Mouse (Mus musculus): Measurements from ENCODE around the gene Hist1h2bl. TPM values are rescaled to one million over a fixed set of nuclear protein-coding genes. Genes with fewer than 3 reads are reported as not detected.
"Not testable (repeated sequence)": the region's sequence is repeated elsewhere in the genome, so short reads cannot be mapped to it uniquely, and the experiment has no call there.

Hist1h2bl gene
- total and polyA plus RNA-seq, 3 experiments: 10.5 to 12.9 TPM; not detected in 1

- no peak overlapping the region for H3K27ac ChIP-seq
- WGBS: 89% methylated on average over 4 of the region's 4 CpGs
- intact Hi-C loops (cut with DNase I): loop anchor here (10.0 kb wide), 4 partner anchors 196 to 1976 kb away; partner anchors contain the start of genes Hist1h1t, Hist1h4c and Hist1h4d
- TF ChIP-seq EP300 (IDR thresholded peaks at IDR 0.05; ENCODE audit: insufficient read depth, low read depth, low read length) (no peak), CTCF (IDR thresholded peaks at IDR 0.05) (no peak), POLR2A (IDR thresholded peaks at IDR 0.05; ENCODE audit: insufficient read depth, low read depth, low read length) (no peak)
- no peaks in the 10 kb centered on the region for H3K27me3 ChIP-seq (ENCODE audit: control insufficient read depth, insufficient read depth, low read length)
- no peak for DNase-seq
- no peak overlapping the region for H3K9ac ChIP-seq (ENCODE audit: low read depth, low read length)
- no peak overlapping the region for H3K4me3 ChIP-seq
- peaks cover 2% of the 10 kb centered on the region; the same call in 1 of the 2 replicates for H3K36me3 ChIP-seq (ENCODE audit: control insufficient read depth, insufficient read depth, low read length)
- peaks cover 3% of the 10 kb centered on the region for H3K4me1 ChIP-seq (ENCODE audit: control insufficient read depth, insufficient read depth, low read length)
- H3K79me2 ChIP-seq (replicated peaks; ENCODE audit: control insufficient read depth, insufficient read depth, low read length): no peaks in the 10 kb centered on the region
Observed at GRCm38 (mm10) chr13:21718381-21719080, 2.6 kb upstream of the Hist1h2bl start.

GRCm38 (mm10) chr13:21717397-21718357, 1.7 kb upstream of the Hist1h2bl start, which contains the start of gene Hist1h3h:
Gene Hist1h3h (plus strand): TSS chr13:21717659.
- DNase-seq: peak; percentile 75 to 85
- not testable (repeated sequence) for H3K36me3 ChIP-seq (ENCODE audit: control insufficient read depth, insufficient read depth, low read length); H3K27me3 ChIP-seq (ENCODE audit: control insufficient read depth, insufficient read depth, low read length); H3K79me2 ChIP-seq (replicated peaks; ENCODE audit: control insufficient read depth, insufficient read depth, low read length); H3K4me1 ChIP-seq (ENCODE audit: control insufficient read depth, insufficient read depth, low read length)
- WGBS: 12% methylated on average over 26 of the region's 56 CpGs
- Histone ChIP-seq H3K27ac (peak within 1 kb of the TSS; percentile 42), H3K9ac (ENCODE audit: low read depth, low read length) (peak within 1 kb of the TSS; percentile 52), H3K4me3 (peak within 1 kb of the TSS; percentile 35; the same call in 1 of the 2 replicates)
- intact Hi-C loops (cut with DNase I): loop anchor here (2.0 to 10.0 kb wide), 5 partner anchors 197 to 1977 kb away; partner anchors contain the start of genes Hist1h1t, Hist1h4c, Hist1h4d and Hist1h4i
- TF ChIP-seq POLR2A (IDR thresholded peaks at IDR 0.05; ENCODE audit: insufficient read depth, low read depth, low read length): peak; percentile 65; the same call in 1 of the 2 replicates

GRCm38 (mm10) chr13:21716540-21717391, 823 bp upstream of the Hist1h2bl start:
- peak in 1 of 2 experiments; percentile 30 for DNase-seq
- 2% methylated on average over 15 of the region's 38 CpGs for WGBS
- H3K27ac ChIP-seq: peak overlapping the region; percentile 42
- H3K27me3 ChIP-seq (ENCODE audit: control insufficient read depth, insufficient read depth, low read length); H3K79me2 ChIP-seq (replicated peaks; ENCODE audit: control insufficient read depth, insufficient read depth, low read length); H3K4me1 ChIP-seq (ENCODE audit: control insufficient read depth, insufficient read depth, low read length); H3K36me3 ChIP-seq (ENCODE audit: control insufficient read depth, insufficient read depth, low read length): not testable (repeated sequence)
- peak overlapping the region; percentile 54 for H3K4me3 ChIP-seq
- intact Hi-C loops (cut with DNase I): loop anchor here (2.0 to 10.0 kb wide), 5 partner anchors 198 to 1978 kb away; partner anchors contain the start of genes Hist1h1t, Hist1h4c, Hist1h4d and Hist1h4i
- H3K9ac ChIP-seq (ENCODE audit: low read depth, low read length): peak overlapping the region; percentile 69

GRCm38 (mm10) chr13:21715131-21715863, 646 bp downstream of the Hist1h2bl start:
- H3K27ac ChIP-seq: no peak overlapping the region; the same call in 1 of the 2 replicates
- no peak for TF ChIP-seq CTCF (IDR thresholded peaks at IDR 0.05)
- no peak for TF ChIP-seq POLR2A (IDR thresholded peaks at IDR 0.05; ENCODE audit: insufficient read depth, low read depth, low read length)
- TF ChIP-seq EP300 (IDR thresholded peaks at IDR 0.05; ENCODE audit: insufficient read depth, low read depth, low read length): no peak
- intact Hi-C loops (cut with DNase I): loop anchor here (1.0 to 10.0 kb wide), 6 partner anchors 19 to 1980 kb away; partner anchors contain the start of genes Hist1h1t, Hist1h4c and Hist1h4d
- H3K36me3 ChIP-seq (ENCODE audit: control insufficient read depth, insufficient read depth, low read length): peaks cover 2% of the 10 kb centered on the region; the same call in 1 of the 2 replicates
- H3K4me1 ChIP-seq (ENCODE audit: control insufficient read depth, insufficient read depth, low read length): peaks cover 1% of the 10 kb centered on the region
- under 1% methylated on average over 22 of the region's 22 CpGs for WGBS
- no peaks in the 10 kb centered on the region for H3K79me2 ChIP-seq (replicated peaks; ENCODE audit: control insufficient read depth, insufficient read depth, low read length)
- no peak overlapping the region; the same call in none of the 2 replicates for H3K9ac ChIP-seq (ENCODE audit: low read depth, low read length)
- H3K27me3 ChIP-seq (ENCODE audit: control insufficient read depth, insufficient read depth, low read length): no peaks in the 10 kb centered on the region
- no peak for DNase-seq
- H3K4me3 ChIP-seq: peak overlapping the region; percentile 54
